Mouse (Mus musculus) kidney, postnatal 0 days (tissue): ENCODE results near the gene Cyp4f16. TPM values are rescaled to one million over a fixed set of nuclear protein-coding genes. Genes with fewer than 3 reads are reported as not detected.
"Not testable (repeated sequence)": the region's sequence is repeated elsewhere in the genome, so short reads cannot be mapped to it uniquely, and the experiment has no call there.

Experiments
- ATAC-seq: fragments of 200-750 bp; cut with Nextera tagmentation; replicated peaks from 2 replicates; pipeline ENCODE4 v1.8.0; 2017; ENCODE audit warnings: low read depth, moderate number of reproducible peaks, moderate TSS enrichment, moderate library complexity; ENCODE audit not compliant: low FRiP score
- DNase-seq: peaks from one replicate; pipeline ENCODE4 v3.0.0-alpha.2; 2016; ENCODE audit warnings: low spot score
- H3K27ac ChIP-seq: fragments of 300-500 bp; sonication (generic); 2 replicates; pipeline ENCODE4 v1.5.1; 2014; ENCODE audit warnings: mild to moderate bottlenecking
- H3K27me3 ChIP-seq: fragments of 300-500 bp; sonication (generic); 2 replicates; pipeline ENCODE4 v1.6.1; 2014; ENCODE audit warnings: low read length, mixed read lengths; ENCODE audit not compliant: insufficient read depth
- H3K36me3 ChIP-seq: fragments of 300-500 bp; sonication (generic); 2 replicates; pipeline ENCODE4 v1.6.1; 2014; ENCODE audit warnings: low read length, mixed read lengths; ENCODE audit not compliant: insufficient read depth
- H3K4me1 ChIP-seq: fragments of 300-500 bp; sonication (generic); replicated peaks from 2 replicates; pipeline ENCODE4 v1.6.1; 2014; ENCODE audit warnings: antibody characterized with exemption, low read length, mixed read lengths; ENCODE audit not compliant: insufficient read depth
- H3K4me2 ChIP-seq: fragments of 300-500 bp; sonication (generic); 2 replicates; pipeline ENCODE4 v1.6.1; 2014; ENCODE audit warnings: mild to moderate bottlenecking, low read length, moderate library complexity, mixed read lengths
- H3K4me3 ChIP-seq: fragments of 300-500 bp; sonication (generic); replicated peaks from 2 replicates; pipeline ENCODE4 v1.5.1; 2014; ENCODE audit warnings: low read depth, low read length
- H3K9ac ChIP-seq: fragments of 300-500 bp; sonication (generic); 2 replicates; pipeline ENCODE4 v1.6.1; 2014; ENCODE audit warnings: low read depth, low read length
- H3K9me3 ChIP-seq: fragments of 300-500 bp; sonication (generic); replicated peaks from 2 replicates; pipeline ENCODE4 v1.6.1; 2016; ENCODE audit warnings: low read length, inconsistent platforms, mixed read lengths
- CTCF ChIP-seq: IDR thresholded peaks from 2 replicates; pipeline ENCODE4 v1.5.1; 2016; ENCODE audit warnings: antibody characterized with exemption, low read depth, mild to moderate bottlenecking, moderate library complexity
- WGBS: fragments of 180-500 bp; shearing (Covaris S2); extraction: QIAGEN DNeasy Blood & Tissue Kit; methylation state at CpG from one replicate; pipeline ENCODE4 v1.1.7; 2014; 5-methylcytosine and 5-hydroxymethylcytosine counted together
- polyA plus RNA-seq: library from polyadenylated mRNA; unstranded; fragments of >200 nt; fragmentation: Nextera tagmentation; extraction: Ambion mirVana; gene quantifications from 2 replicates; pipeline ENCODE4 v1.2.1, GENCODE M21; 2015

Cyp4f16 gene
- polyA plus RNA-seq, 1 experiment from 2014 or later: 25.4 TPM

GRCm38 (mm10) chr17:32523895-32524294 lies 12.5 kb upstream of the Cyp4f16 start:
- no peak for TF ChIP-seq CTCF
- no peaks in the 10 kb centered on the region for H3K27me3 ChIP-seq
- no peak overlapping the region for H3K4me3 ChIP-seq
- ATAC-seq: no peak
- no peaks in the 10 kb centered on the region for H3K9me3 ChIP-seq
- WGBS: 85% methylated on average over 11 of the region's 11 CpGs
- H3K27ac ChIP-seq: no peak overlapping the region
- peaks cover 20% of the 10 kb centered on the region for H3K36me3 ChIP-seq
- no peaks in the 10 kb centered on the region for H3K4me1 ChIP-seq
- no peak overlapping the region for H3K4me2 ChIP-seq
- no peak for DNase-seq
- no peak overlapping the region for H3K9ac ChIP-seq

GRCm38 (mm10) chr17:32526341-32526740 lies 10.0 kb upstream of the Cyp4f16 start:
- WGBS: 94% methylated on average over 1 of the region's 1 CpGs
- H3K4me2 ChIP-seq, H3K27me3 ChIP-seq, DNase-seq, H3K9me3 ChIP-seq, H3K27ac ChIP-seq, H3K4me3 ChIP-seq, ATAC-seq, H3K4me1 ChIP-seq, H3K9ac ChIP-seq: not testable (repeated sequence)
- H3K36me3 ChIP-seq: peaks cover 17% of the 10 kb centered on the region

GRCm38 (mm10) chr17:32527748-32528147 lies 8.6 kb upstream of the Cyp4f16 start:
- Histone ChIP-seq H3K4me1 (no peaks in the 10 kb centered on the region), H3K27ac (no peak overlapping the region), H3K4me3 (no peak overlapping the region), H3K36me3 (peaks cover 14% of the 10 kb centered on the region), H3K9me3 (no peaks in the 10 kb centered on the region), H3K9ac (no peak overlapping the region), H3K27me3 (no peaks in the 10 kb centered on the region), H3K4me2 (no peak overlapping the region)
- DNase-seq (no peak), ATAC-seq (no peak)
- no peak for TF ChIP-seq CTCF
- WGBS: 81% methylated on average over 11 of the region's 11 CpGs

GRCm38 (mm10) chr17:32528408-32529337 lies 7.7 kb upstream of the Cyp4f16 start:
- H3K9me3 ChIP-seq: no peaks in the 10 kb centered on the region
- peaks cover 12% of the 10 kb centered on the region for H3K36me3 ChIP-seq
- H3K4me1 ChIP-seq: no peaks in the 10 kb centered on the region
- H3K27ac ChIP-seq: no peak overlapping the region
- H3K4me2 ChIP-seq: peak overlapping the region; percentile 52
- peak overlapping the region; percentile 46; the same call in 1 of the 2 replicates for H3K9ac ChIP-seq
- peak; percentile 90 for DNase-seq
- no peaks in the 10 kb centered on the region for H3K27me3 ChIP-seq
- peak; percentile 90 for ATAC-seq
- WGBS: 18% methylated on average over 26 of the region's 26 CpGs
- TF ChIP-seq CTCF: peak; percentile 94
- peak overlapping the region; percentile 18 for H3K4me3 ChIP-seq

- not testable (repeated sequence) for H3K4me2 ChIP-seq, H3K4me1 ChIP-seq, H3K9ac ChIP-seq, H3K4me3 ChIP-seq, H3K27me3 ChIP-seq, ATAC-seq, H3K36me3 ChIP-seq, H3K27ac ChIP-seq, H3K9me3 ChIP-seq
- 39% methylated on average over 4 of the region's 4 CpGs for WGBS
- DNase-seq: peak; percentile 21
Measured at GRCm38 (mm10) chr17:32532356-32532755, 4.0 kb upstream of the Cyp4f16 start.

- Histone ChIP-seq H3K4me3 (no peak overlapping the region), H3K9me3 (no peaks in the 10 kb centered on the region), H3K27ac (no peak overlapping the region), H3K27me3 (no peaks in the 10 kb centered on the region), H3K36me3 (no peaks in the 10 kb centered on the region), H3K9ac (no peak overlapping the region), H3K4me2 (no peak overlapping the region), H3K4me1 (peaks cover 6% of the 10 kb centered on the region; the same call in 1 of the 2 replicates)
- no peak for TF ChIP-seq CTCF
- WGBS: 63% methylated on average over 6 of the region's 6 CpGs
- no peak for ATAC-seq
- DNase-seq: no peak
Measured at GRCm38 (mm10) chr17:32534068-32534467, 2.3 kb upstream of the Cyp4f16 start.
